Mouse (Mus musculus) CH12.LX (cell line): ENCODE results near the gene Bcl11a. TPM values are rescaled to one million over a fixed set of nuclear protein-coding genes. Genes with fewer than 3 reads are reported as not detected.

Experiments used
- DNase-seq: peaks from one replicate; pipeline ENCODE4 v3.0.0-alpha.2; 2013; ENCODE audit errors: extremely low read depth
- H3K27ac ChIP-seq: 2 replicates; pipeline ENCODE4 v1.5.1; 2012; ENCODE audit warnings: low read depth, mild to moderate bottlenecking, control low read depth, moderate library complexity; ENCODE audit not compliant: insufficient read depth
- H3K27me3 ChIP-seq: replicated peaks from 2 replicates; pipeline ENCODE3; 2012; ENCODE audit warnings: inconsistent platforms
- H3K36me3 ChIP-seq, 2 experiments: replicated peaks in 1 of 2; 2 replicates each; pipeline versions ENCODE3 to v1.6.1; 2012; ENCODE audit warnings: inconsistent platforms in 1 of 2, low read length in 1 of 2, mild to moderate bottlenecking in 1 of 2, mixed read lengths in 1 of 2, moderate library complexity in 1 of 2; ENCODE audit not compliant: control insufficient read depth in 1 of 2, insufficient read depth in 1 of 2
- H3K4me1 ChIP-seq, 2 experiments: 2 replicates each; pipeline ENCODE4 v1.6.1; 2012; ENCODE audit warnings: inconsistent platforms in 1 of 2, moderate library complexity in 1 of 2; ENCODE audit not compliant: insufficient read depth in 2 of 2, control insufficient read depth in 1 of 2
- H3K4me2 ChIP-seq: 2 replicates; pipeline ENCODE4 v1.6.1; 2012; ENCODE audit warnings: low read depth, mild to moderate bottlenecking, control low read depth; ENCODE audit not compliant: poor library complexity, insufficient read depth, severe bottlenecking
- H3K4me3 ChIP-seq, 3 experiments: fragments of 150-350 bp in 1 of 3; sonication (generic) in 1 of 3; replicated peaks in 1 of 3; 2 replicates each; pipeline versions ENCODE3 to v1.5.1; 2011 to 2012; ENCODE audit warnings: low read depth in 2 of 3, low read length in 2 of 3, mild to moderate bottlenecking in 2 of 3, moderate library complexity in 2 of 3, control low read depth in 1 of 3, improper control_type of control experiment in 1 of 3, inconsistent platforms in 1 of 3, mixed read lengths in 1 of 3; ENCODE audit not compliant: poor library complexity in 1 of 3
- H3K79me2 ChIP-seq: replicated peaks from 2 replicates; pipeline ENCODE4 v1.6.1; 2012; ENCODE audit warnings: mild to moderate bottlenecking, moderate library complexity; ENCODE audit not compliant: control insufficient read depth, poor library complexity, insufficient read depth, severe bottlenecking; ENCODE audit errors: extremely low read depth
- H3K9ac ChIP-seq: 2 replicates; pipeline ENCODE4 v1.6.1; 2012; ENCODE audit warnings: low read depth, mild to moderate bottlenecking, control low read depth, moderate library complexity; ENCODE audit not compliant: insufficient read depth
- H3K9me3 ChIP-seq: replicated peaks from 2 replicates; pipeline ENCODE3; 2012; ENCODE audit warnings: low read length, inconsistent platforms, mixed read lengths
- BHLHE40 ChIP-seq: IDR thresholded peaks from 2 replicates; pipeline ENCODE4 v1.6.1; 2011; ENCODE audit warnings: mild to moderate bottlenecking, low read depth, low read length, improper control_type of control experiment
- CTCF ChIP-seq, 2 experiments: IDR thresholded peaks in 1 of 2; conservative IDR thresholded peaks in 1 of 2; 2 replicates each; pipeline ENCODE4 v1.5.1; 2011 to 2012; ENCODE audit warnings: low read depth in 2 of 2, low read length in 2 of 2, improper control_type of control experiment in 1 of 2, inconsistent platforms in 1 of 2, mild to moderate bottlenecking in 1 of 2, moderate library complexity in 1 of 2
- ELF1 ChIP-seq: IDR thresholded peaks from 2 replicates; pipeline ENCODE4 v1.6.1; 2014; ENCODE audit warnings: low read depth, mild to moderate bottlenecking, inconsistent platforms, low read length, improper control_type of control experiment
- ETS1 ChIP-seq: conservative IDR thresholded peaks from 2 replicates; pipeline ENCODE4 v1.6.1; 2012; ENCODE audit warnings: low read depth, mild to moderate bottlenecking, inconsistent platforms, low read length, improper control_type of control experiment, moderate library complexity
- KAT2A ChIP-seq: IDR thresholded peaks from 2 replicates; pipeline ENCODE4 v1.6.1; 2012; ENCODE audit warnings: low read length, improper control_type of control experiment, inconsistent platforms; ENCODE audit not compliant: insufficient replicate concordance
- MAZ ChIP-seq: IDR thresholded peaks from 2 replicates; pipeline ENCODE4 v1.6.1; 2012; ENCODE audit warnings: low read depth, mild to moderate bottlenecking, inconsistent platforms, low read length, improper control_type of control experiment, moderate library complexity
- MEF2A ChIP-seq: IDR thresholded peaks from 2 replicates; pipeline ENCODE4 v1.6.1; 2014; ENCODE audit warnings: low read depth, mild to moderate bottlenecking, inconsistent platforms, low read length, improper control_type of control experiment, borderline replicate concordance
- MYC ChIP-seq: IDR thresholded peaks from 2 replicates; pipeline ENCODE4 v1.6.1; 2011; ENCODE audit warnings: low read depth, mild to moderate bottlenecking, improper control_type of control experiment, low read length
- NELFE ChIP-seq: IDR thresholded peaks from 2 replicates; pipeline ENCODE4 v1.6.1; 2011; ENCODE audit warnings: low read depth, low read length, improper control_type of control experiment
- NRF1 ChIP-seq: IDR thresholded peaks from 2 replicates; pipeline ENCODE4 v1.6.1; 2014; ENCODE audit warnings: low read depth, mild to moderate bottlenecking, inconsistent platforms, low read length, improper control_type of control experiment, moderate library complexity
- PAX5 ChIP-seq: IDR thresholded peaks from 2 replicates; pipeline ENCODE4 v1.6.1; 2012; ENCODE audit warnings: low read length, inconsistent platforms, mixed read lengths
- POLR2A ChIP-seq: IDR thresholded peaks from 2 replicates; pipeline ENCODE4 v1.6.1; 2011; ENCODE audit warnings: low read depth, mild to moderate bottlenecking, improper control_type of control experiment, low read length
- RAD21 ChIP-seq: IDR thresholded peaks from 2 replicates; pipeline ENCODE4 v1.6.1; 2011; ENCODE audit warnings: low read depth, mild to moderate bottlenecking, low read length, improper control_type of control experiment, moderate library complexity
- RCOR1 ChIP-seq: conservative IDR thresholded peaks from 2 replicates; pipeline ENCODE4 v1.6.1; 2012; ENCODE audit warnings: low read depth, mild to moderate bottlenecking, inconsistent platforms, low read length, improper control_type of control experiment
- SMC3 ChIP-seq: IDR thresholded peaks from 2 replicates; pipeline ENCODE4 v1.6.1; 2011; ENCODE audit warnings: low read depth, low read length, improper control_type of control experiment
- TCF12 ChIP-seq: IDR thresholded peaks from 2 replicates; pipeline ENCODE4 v1.6.1; 2014; ENCODE audit warnings: low read depth, mild to moderate bottlenecking, inconsistent platforms, low read length, improper control_type of control experiment
- ZC3H11A ChIP-seq: IDR thresholded peaks from 2 replicates; pipeline ENCODE4 v1.6.1; 2012; ENCODE audit warnings: low read depth, mild to moderate bottlenecking, inconsistent platforms, low read length, improper control_type of control experiment
- ZKSCAN1 ChIP-seq: IDR thresholded peaks from 2 replicates; pipeline ENCODE4 v1.6.1; 2012; ENCODE audit warnings: low read depth, inconsistent platforms, low read length, improper control_type of control experiment, borderline replicate concordance
- ZMIZ1 ChIP-seq: IDR thresholded peaks from 2 replicates; pipeline ENCODE4 v1.6.1; 2012; ENCODE audit warnings: low read depth, mild to moderate bottlenecking, inconsistent platforms, low read length, improper control_type of control experiment
- ZNF384 ChIP-seq: IDR thresholded peaks from 2 replicates; pipeline ENCODE4 v1.6.1; 2012; ENCODE audit warnings: low read depth, low read length, improper control_type of control experiment, inconsistent platforms
- dilution Hi-C: fragments of 300-500 bp; cut with MboI; formaldehyde crosslinking; loops from 2 replicates; pipeline ENCODE4 v1.14.3; 2020; ENCODE audit warnings: low sequenced_read_pairs; ENCODE audit not compliant: extremely low pct_unique_long_range_greater_than_20kb, extremely low pct_ligation_motif_present
- in situ Hi-C: fragments of 300-500 bp; cut with MboI; formaldehyde crosslinking; loops from 3 replicates; pipeline ENCODE4 v1.14.3; 2019; ENCODE audit warnings: low sequenced_read_pairs, low pct_ligation_motif_present, low pct_unique_long_range_greater_than_20kb, mixed read lengths
- polyA plus RNA-seq: library from polyadenylated mRNA; unstranded; fragments of >175 nt; gene quantifications from 2 replicates; pipeline ENCODE4 v1.2.1, GENCODE M21; 2012; ENCODE audit warnings: low read depth; ENCODE audit not compliant: insufficient read length
- total RNA-seq, 2 experiments: library from RNA; depleted of rRNA; stranded (reverse); fragments of 300-350 nt in 1 of 2; fragments of >200 nt in 1 of 2; gene quantifications; 2 replicates each; pipeline ENCODE4 v1.2.3; 2012 to 2014

Bcl11a gene
- total and polyA plus RNA-seq, 3 experiments: 6.8 to 57.9 (median 13.9) TPM

DNA sequence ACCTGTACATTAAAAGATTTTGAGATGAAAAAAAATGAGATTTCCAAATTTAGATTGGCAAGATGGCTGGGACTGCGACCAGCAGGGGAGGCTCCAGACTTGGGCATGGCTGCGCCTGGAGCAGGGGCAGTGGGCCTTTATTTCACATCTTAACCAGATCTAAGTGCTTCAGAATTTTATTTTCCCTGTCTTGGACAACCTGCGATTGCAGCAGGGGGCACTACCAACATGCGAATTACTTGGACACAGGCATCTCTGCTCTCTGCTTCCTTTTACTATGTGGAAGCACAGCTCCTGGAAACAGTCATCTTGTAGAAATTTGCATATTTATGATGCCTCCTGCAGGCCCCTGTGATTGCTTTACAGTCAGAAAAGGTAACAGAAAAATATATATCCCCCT is 12.5 kb upstream of the Bcl11a start:
- Histone ChIP-seq H3K4me3 (no peak overlapping the region), H3K4me1 (peaks cover 2 to 4% of the 10 kb centered on the region in 2 experiments), H3K36me3 (no peaks in the 10 kb centered on the region), H3K9ac (no peak overlapping the region), H3K27ac (no peak overlapping the region), H3K9me3 (no peaks in the 10 kb centered on the region), H3K79me2 (no peaks in the 10 kb centered on the region), H3K4me2 (no peak overlapping the region), H3K27me3 (peaks cover 2% of the 10 kb centered on the region)
- dilution Hi-C loops: no loop called here
- DNase-seq: peak; percentile 70
- TF ChIP-seq ELF1: no peak
- TF ChIP-seq SMC3: peak; percentile 49
- TF ChIP-seq RAD21: peak; percentile 78
- no peak for TF ChIP-seq POLR2A
- no peak for TF ChIP-seq ETS1
- peak in 1 of 2 experiments; percentile 68; a peak in 2 of 4 replicates for TF ChIP-seq CTCF (conservative IDR thresholded peaks at IDR 0.05 in 1 of 2, IDR thresholded peaks at IDR 0.05 in 1 of 2; ENCODE audit: low read depth in 2 of 2, low read length in 2 of 2)
- TF ChIP-seq MAZ: no peak
- in situ Hi-C loops: loop anchor here (25.0 kb wide), 1 partner anchor 1247 kb away; no protein-coding TSS in a partner anchor

DNA sequence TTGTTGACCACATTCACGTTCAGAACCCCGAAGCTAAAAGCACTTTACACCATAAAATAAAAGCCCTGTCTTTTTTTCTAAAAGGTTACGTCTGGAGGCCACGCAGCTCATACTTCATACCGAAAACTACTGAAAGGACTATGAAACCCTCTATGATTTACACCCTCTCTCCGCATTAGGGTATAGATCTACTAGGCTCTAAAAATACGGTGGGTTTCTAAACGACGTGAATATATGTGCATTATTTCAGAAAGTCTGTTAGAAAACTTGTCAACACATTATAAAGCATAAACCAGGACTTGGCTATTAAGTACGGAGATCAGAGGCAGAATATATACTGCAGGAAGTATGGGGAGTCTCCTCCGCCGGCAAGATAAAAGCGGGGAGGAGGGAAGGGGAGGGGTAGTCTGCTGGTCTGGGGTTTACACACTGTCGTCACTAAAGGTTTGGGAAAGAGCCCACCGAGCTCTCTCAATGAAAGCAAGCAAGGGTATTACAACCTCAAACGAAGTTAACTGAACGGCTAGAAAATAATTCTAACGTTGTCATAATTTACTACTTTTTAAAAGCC is 3.8 kb upstream of the Bcl11a start:
- no peak overlapping the region for H3K27ac ChIP-seq
- no peak overlapping the region for H3K9ac ChIP-seq
- no peaks in the 10 kb centered on the region for H3K79me2 ChIP-seq
- no peak for DNase-seq
- no peak overlapping the region for H3K4me2 ChIP-seq
- no peak overlapping the region for H3K4me3 ChIP-seq
- H3K4me1 ChIP-seq: peaks cover 0 to 6% of the 10 kb centered on the region in 2 experiments; a peak in 2 of 4 replicates
- no peaks in the 10 kb centered on the region for H3K9me3 ChIP-seq
- no peaks in the 10 kb centered on the region for H3K27me3 ChIP-seq
- dilution Hi-C loops: no loop called here
- TF ChIP-seq KAT2A (no peak), TCF12 (no peak), BHLHE40 (no peak), NRF1 (no peak), NELFE (no peak), PAX5 (no peak), MYC (no peak), ZC3H11A (no peak), ZKSCAN1 (no peak), ZMIZ1 (no peak), RCOR1 (no peak), ZNF384 (no peak), MEF2A (no peak), ELF1 (no peak)
- H3K36me3 ChIP-seq: no peaks in the 10 kb centered on the region
- in situ Hi-C loops: loop anchor here (25.0 kb wide), 1 partner anchor 1238 kb away; no protein-coding TSS in a partner anchor
